Mouse (Mus musculus) small intestine, adult 2 months (tissue): Measurements from ENCODE around the gene Cluh.

Source experiments
- CTCF ChIP-seq: fragments of 200-500 bp; IDR thresholded peaks from 2 replicates; pipeline ENCODE4 v1.5.1; 2012; ENCODE audit warnings: low read depth, mild to moderate bottlenecking, control low read depth, inconsistent platforms, low read length, moderate library complexity, mixed read lengths; ENCODE audit not compliant: insufficient replicate concordance, insufficient read length; ENCODE audit errors: extremely low read depth
- POLR2A ChIP-seq: fragments of 200-500 bp; IDR thresholded peaks from 2 replicates; pipeline ENCODE4 v1.6.1; 2012; ENCODE audit warnings: low read depth, mild to moderate bottlenecking, control low read depth, inconsistent platforms, low read length, moderate library complexity

DNA sequence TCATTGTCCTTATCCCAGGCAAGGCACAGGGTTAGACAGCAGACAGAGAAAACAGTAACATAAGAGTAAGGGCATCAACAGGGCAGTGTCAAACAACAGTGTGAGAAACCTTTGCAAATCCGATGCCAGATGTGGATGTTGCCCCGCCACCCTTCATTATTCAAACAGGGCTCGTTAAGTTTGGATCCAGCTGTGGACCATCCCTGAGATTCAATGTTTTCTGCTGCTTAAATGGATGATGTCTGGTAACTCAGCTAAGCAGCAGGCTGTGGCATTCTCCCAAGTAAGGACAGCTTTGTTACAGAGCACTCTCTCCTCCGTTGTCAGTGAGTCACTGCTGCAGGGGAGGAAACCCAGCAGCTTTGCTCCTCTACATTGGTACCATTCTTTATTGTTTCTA is 25.9 kb downstream of the Cluh start:
- TF ChIP-seq CTCF (no peak), POLR2A (no peak)
